Mouse (Mus musculus): ENCODE measurements around the gene Hipk1.

Hipk1 gene

DNA sequence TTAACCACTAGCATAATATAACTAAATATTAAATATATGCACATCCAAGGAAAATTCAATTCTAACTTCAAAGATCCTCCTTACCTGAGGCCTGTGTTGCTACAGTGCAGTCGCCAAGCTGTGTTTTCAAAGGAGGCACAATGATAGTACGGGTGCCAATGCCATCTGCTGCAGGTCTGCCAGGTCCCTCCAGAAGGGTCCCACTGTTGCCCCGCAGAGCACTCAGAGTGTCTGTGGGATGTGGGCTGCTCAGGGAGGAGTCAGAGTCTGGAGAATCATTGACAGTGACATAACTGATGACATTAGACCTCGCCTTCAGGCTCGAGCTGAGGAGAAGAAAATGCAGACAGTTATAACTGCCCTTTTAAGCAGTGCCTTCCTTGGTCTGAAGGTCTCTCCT, 44.7 kb downstream of the Hipk1 start:
- DNase-seq (ENCODE audit: low read depth, low spot score) = no peak

DNA sequence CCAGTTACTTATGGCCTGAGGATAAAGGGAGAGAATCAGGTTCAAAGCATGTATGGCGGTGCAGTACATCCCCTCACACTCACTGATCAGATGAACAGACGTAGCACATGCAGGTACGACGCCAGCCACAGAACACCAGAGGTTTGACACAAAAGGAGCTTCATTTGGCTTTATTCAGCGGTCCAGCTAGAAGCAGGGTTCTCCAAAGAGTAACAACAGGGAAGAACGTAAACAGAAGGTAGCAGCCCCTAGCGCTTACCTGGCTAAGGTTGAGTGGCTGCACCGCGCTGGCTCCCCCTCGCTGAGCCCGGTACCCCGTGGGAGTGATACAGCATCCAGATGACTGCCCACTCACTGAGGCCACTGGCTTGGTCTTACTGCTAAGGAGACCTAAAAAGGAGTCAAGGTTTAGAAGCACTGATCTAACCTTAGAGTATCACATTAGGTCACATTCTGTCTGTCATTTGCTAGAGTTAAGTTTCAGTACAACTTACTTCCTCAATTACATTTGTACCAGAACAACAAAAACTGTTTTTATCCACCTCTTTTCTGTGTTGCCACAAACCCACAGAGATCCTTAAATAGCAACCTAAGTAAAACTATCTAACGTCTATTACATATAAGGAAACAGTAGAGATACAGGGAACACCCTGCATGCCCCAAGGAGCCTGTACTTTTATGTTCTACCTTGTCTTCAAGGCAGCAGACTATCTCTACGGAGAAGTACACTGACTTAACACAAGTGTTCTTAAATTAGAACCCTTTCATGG, 46.2 kb downstream of the Hipk1 start:
- DNase-seq (ENCODE audit: low read depth, low spot score) = no peak

DNA sequence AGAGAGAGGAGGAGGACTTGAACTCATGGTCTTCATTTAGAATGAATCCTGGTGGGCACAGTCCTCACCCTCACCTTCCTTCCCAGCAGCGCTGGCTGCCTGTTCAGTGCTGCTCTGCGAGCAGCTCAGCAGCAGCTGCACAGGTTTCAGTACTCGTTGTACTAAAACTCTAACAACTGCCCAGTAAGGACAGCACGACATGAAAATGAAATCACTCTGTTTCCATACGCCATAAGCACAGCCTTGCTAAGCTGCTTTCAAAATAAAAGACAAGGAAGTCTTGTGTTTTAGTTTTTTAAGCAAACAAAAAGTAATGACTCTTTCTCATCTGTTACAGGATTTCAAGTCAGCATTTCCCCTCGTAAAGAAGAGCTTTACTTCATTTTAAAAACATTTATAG, 48.2 kb downstream of the Hipk1 start:
- no peak for DNase-seq (ENCODE audit: low read depth, low spot score)

DNA sequence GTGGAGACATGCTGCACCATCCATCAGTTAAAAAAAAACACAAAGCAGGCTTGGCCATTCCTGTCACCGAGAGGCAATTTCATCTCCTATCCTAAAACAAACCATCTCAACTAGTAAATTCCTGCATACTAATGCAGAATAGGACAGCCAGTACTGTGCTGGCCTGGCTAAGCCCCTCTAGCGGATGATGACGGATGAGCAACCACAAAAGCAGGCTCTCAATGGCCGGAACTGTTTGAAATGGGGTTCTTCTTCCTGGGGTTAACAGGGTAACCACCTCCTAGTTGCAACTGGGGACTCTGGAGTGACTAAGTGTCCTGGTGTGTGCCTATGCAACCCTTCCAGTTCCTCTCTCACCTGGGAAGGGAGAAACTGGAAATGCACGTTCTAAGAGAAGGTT, 51.0 kb downstream of the Hipk1 start:
- DNase-seq (ENCODE audit: low read depth, low spot score) = no peak

DNA sequence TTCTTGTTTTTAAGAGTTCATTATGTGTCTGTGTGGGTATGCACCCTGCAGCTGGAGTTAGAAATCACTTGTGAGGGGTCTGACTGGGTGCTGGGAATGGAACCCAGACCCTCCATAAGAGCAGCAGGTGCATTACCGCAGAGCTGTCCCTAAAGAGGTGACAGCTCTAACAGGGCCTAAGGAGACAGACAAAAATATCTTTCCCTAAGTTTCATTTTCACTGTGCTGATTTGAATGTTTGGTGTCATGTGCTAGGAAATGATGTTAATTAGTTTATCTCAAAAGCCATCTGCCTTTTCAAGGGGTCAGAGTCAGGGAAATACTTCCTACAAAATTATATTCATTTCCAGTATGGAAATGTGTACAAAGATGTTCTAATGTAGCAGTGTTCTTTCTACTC, 52.0 kb downstream of the Hipk1 start, which contains the start of gene Gm10964:
Gene Gm10964, plus strand, starts transcription at position 38 of the 400 bp plus-strand sequence.
- DNase-seq (ENCODE audit: low read depth, low spot score) = no peak

DNA sequence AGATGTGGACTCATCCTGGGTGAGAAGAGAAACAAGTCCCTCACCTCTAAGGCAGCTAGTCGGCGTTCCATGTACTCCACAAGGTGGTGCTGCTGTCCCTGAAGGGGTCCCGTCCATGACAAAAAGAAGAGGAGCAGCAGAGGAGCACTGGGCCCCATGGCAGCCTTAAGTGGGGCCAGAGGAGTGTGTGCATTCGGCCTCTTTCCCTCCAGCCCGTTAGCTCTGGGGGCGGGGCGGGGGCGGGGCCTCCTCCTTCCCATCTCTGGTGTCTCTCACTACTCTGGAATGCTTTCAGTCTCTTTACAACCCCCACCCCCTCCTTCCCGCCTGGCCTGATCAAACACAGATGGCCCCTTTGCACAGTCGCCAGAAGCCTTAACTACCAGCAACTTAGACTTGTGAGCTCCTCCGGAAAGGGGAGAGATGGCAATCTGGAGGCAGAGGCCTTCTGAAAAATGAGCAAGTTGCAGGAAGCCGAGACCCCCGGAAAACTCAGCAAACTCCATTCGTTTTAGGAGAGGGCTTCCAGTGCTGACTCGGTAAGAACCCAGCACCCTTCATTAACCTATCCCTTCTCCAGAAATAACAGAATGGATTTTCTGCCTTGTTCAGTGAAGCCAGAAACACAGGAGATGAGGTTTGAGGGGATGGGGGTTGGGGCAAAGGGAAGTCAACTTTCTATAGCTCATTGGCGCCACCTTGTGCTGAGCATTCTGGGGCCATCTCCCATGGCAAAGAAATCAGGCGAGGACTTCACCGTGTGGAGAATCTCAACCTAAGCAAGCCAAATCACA, 53.4 kb downstream of the Hipk1 start, which contains the start of gene Olfml3:
Gene Olfml3, minus strand, starts transcription at position 224 of the 794 bp plus-strand sequence.
- peak; percentile 79 for DNase-seq (ENCODE audit: low read depth, low spot score)

DNA sequence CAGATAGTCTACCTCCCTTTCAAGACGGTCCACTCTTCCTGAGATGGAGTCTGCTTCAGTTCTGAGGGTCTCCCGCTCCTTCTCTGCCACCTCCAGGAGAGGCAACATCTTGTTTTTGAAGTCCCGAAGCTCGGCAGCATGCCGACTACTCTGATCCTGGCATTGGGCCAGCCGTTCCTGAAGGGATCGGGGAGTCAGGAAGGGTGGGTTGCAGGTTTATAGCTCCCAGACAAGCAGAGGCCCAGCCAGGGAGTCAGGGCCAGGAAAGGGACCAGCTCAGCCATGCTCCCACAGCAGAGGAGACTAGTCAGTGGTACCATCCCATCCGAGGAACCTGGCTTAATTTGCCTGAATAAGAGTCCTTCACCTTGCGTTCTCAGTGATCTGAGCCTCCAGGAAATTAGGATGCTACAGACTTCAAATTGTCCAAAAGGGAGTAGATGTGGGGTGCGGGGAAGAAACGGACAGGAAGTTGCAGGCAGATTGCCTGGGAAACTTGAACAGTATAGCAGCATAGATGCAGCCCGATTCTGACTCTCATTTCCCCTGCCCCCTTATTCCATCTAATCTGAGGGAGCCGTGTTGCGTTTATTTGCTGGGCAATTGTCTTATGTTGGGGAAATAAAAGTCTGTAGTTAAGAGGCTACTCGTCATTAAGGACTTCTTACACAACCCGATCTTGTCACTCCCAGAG, 54.2 kb downstream of the Hipk1 start:
- DNase-seq (ENCODE audit: low read depth, low spot score) = no peak

DNA sequence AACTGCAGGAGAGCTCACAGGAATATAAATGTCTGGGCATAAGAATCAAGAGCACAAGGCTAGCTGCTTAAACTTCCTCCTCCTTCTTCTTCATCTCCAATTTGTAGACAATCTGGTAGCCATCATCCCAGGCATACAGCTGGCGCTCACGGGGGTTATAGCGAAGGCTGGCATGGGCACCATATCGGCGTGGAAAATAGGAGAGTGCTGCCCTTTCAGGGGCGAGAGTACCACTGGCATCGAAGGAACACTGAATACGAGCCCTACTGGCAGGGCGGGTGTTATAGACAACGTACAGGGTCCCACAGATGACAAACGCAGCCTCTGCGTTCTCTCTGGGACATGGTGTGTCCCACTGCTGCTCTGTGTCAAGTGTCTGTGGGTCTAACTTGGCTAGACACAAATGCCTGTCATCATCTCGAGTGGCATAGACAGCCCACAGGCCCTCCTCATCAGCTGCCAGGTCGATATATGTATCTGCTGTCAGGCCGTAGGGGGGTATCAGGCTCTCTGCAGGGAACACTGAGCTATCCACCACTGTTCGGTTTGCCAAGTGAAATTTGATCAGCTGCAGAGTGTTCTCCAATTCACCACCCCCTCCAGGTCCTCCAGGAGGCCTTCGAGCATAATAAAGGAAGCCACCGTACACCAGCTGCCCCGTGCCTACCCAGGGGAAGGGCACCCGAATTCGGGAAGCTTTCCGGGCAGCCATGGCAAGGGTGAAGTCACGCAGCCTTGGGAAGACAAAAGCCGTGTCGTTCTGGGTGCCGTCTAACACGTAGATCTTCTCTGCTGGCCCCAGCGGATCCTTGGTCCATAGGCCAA, 55.4 kb downstream of the Hipk1 start:
- no peak for DNase-seq (ENCODE audit: low read depth, low spot score)

DNA sequence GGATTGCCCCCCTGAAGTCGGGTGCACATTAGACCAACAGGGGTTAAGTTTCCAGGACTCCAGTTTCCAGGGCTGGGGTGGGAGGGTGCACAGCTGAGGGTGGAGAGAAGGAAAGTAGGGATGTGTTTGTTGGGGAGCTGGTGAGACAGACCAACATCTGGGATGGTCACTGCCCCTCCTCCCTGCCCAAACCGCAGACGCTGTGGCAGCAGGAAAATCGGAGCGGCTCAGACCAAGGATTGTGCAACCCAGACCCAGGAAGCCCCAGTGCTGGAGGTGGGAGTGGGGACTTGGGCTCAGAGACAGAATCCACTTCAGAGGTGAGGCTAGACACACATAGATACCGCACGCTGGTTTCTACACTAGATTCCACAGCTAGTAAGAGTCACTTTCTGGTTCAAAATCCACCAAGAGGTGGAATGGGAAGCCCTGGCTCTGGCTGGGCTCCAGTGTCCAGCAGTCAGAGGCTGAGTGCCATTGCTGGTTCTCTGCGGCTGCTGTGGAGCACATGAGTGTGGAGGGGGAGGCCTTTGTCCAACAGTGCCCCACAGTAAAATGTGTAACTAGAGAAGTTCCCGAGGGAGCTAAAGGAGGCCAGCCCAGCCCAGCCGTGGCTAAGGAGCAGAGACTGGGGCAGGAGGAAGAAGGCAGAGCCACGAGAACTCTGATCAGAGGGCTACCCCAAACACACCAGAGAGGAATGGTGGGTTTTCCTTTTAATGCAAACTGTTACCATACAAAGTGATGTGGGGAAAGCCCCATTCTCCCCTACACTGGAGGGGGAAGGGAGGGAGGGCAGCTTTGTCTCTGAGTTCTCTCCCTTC, 56.5 kb downstream of the Hipk1 start:
- no peak for DNase-seq (ENCODE audit: low read depth, low spot score)

DNA sequence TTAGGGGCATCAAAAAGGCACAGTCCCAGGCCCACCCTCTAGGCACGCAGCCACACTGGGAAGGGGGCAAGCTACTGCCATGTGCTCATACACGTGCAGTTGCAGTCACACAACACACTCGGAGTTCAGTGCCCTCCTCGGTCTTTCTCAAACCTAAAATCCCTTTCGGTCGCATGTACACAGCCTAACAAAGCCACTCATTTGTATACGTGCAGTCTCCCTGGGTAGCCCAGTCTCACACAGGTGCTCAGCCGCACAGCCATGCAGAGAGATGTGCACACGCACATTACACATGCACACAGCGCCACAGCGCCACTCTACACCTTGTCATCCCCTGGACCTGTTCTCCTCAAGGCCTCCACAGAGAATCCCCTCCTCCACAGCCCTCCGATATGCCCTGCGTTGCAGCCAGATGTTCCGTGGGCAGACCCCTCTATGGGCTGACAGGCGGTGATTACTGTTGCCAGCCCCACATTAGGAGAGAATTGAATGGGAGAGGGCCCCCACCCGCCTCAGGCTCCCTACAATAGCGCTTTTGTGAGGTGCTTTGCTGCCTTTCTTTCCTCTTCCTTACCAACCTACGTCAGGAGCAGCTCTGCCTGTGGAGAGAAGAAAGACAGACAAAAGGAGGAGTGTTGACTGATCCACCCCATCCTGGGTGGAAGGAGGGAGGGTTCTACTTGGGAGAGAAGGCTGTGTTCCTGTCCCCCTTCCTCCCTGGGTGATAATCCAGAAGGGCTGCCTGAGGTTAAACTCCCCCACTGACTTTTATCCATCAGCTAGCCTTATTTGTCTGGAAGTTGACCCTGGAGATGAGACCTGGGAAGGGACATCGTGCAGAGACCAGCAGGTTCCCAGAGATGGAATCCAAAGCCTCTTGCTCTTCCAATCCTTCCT, 57.3 kb downstream of the Hipk1 start:
- peak; percentile 19 for DNase-seq (ENCODE audit: low read depth, low spot score)

DNA sequence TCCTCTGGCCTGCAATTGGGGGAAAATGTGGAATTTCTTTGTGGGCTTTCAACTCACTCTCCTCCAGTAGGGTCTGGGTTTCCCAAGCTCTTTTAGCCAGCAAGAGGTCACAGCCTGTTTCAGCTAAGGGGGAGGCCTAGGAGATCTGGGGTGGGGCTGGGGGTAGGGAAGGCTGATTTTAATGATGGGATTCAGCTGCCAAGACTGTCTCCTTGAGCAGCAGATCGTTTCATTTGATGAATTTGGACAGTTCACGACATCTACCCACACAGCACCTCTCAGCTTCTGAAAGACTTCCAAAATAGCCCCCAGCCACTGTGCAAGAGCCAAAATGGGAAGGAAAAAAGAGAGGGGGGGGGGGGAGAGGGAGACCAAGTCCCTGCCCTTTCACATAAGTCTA, 58.2 kb downstream of the Hipk1 start:
- no peak for DNase-seq (ENCODE audit: low read depth, low spot score)

DNA sequence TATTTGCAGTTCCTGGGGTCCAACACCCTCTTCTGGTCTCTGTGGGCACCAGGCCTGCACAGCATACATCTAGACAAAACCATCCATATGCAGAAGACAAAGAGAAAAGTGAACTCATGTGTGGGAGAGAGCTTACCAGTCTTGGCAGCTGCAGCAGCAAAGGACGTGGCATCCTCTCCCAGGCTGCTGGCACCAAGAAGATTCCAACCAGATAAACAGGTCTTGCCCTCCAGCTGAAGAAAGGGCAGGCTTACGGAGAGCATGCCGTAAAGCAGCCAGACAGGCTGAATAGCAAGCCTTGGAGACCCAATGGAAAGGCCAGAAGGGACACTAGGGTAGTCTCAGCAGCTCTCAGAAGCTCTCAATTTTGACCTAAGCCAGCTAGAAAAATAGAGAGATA, 59.2 kb downstream of the Hipk1 start:
- DNase-seq (ENCODE audit: low read depth, low spot score) = no peak

DNA sequence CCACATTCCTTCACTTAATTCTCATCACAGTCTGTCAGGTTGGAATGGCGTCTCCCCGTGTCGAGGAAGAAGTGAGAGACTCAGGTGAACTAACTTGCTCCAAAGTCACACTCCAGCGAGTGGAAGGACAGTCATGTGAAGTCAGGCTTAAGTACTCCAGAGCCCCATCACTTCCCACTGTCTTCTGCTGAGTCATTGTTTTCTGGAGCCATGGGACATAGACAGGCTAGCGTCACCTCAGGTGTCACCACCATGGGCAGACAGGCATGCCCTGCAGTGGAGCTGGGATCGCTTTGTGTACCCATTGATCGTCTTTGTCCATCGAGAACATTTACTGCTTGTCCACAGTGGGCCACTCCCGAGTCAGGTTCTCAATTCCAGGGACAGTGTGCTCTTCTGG, 61.5 kb downstream of the Hipk1 start:
- DNase-seq (ENCODE audit: low read depth, low spot score) = no peak

DNA sequence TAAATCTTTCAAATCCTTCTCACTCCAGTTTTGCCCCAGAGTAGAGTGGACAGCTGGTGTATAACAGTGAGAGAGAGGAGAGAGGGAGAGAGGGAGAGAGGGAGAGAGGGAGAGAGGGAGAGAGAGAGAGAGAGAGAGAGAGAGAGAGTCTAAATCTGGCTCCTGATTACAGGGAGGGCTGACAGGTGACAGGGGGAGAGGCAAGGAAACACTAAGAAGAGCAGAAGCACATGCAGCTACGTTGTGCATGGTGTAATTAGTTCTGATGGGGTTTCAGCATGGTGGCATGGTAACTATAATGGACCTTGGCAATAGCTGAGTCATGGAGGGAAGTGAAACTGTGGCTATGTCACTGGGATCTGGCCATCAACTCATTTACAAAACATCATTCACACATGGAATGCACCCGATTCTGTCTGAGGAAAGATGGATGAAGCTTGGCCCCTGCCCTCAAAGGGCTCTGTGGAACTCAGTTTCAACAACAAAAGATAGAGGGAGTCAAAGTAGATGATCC, 63.5 kb downstream of the Hipk1 start:
- no peak for DNase-seq (ENCODE audit: low read depth, low spot score)

DNA sequence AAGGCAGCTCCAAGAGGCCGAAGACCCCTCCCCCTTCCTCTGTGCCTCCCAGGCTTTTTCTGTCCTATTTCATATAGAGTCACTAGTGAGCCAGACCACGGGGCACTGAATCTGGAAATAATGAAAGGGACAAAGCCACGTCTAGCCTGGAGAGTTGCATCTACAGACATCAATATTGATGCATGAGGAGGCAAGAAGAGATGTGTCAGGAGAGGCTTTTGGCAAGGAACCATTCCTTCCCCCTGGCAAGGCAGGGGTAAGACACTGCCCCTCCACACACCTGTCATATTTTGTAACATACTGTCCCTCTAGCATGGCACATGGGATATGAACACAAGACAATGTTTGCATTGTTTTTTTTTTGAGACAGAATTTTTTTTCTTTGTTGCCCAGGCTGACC, 64.7 kb downstream of the Hipk1 start:
- DNase-seq (ENCODE audit: low read depth, low spot score) = no peak

DNA sequence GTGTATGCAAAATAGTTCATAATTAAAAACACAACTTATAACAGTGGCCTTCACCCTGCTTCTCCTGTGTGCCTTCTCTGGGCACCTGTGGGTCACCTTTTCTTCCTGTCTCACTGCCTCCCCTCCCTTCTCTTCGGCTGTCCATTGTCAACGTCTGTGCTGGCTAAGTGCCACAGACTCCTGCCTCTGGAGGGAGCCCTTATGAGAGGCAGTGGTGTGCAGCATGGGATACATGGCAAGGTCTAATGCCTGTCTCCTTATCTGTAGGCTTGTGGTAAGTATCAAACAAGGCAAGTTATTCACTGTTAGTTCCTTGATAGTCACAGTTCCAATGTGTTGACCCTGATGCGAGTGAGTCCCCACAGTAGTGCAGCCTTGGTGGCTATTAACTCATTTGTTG, 67.2 kb downstream of the Hipk1 start:
- DNase-seq (ENCODE audit: low read depth, low spot score) = no peak

DNA sequence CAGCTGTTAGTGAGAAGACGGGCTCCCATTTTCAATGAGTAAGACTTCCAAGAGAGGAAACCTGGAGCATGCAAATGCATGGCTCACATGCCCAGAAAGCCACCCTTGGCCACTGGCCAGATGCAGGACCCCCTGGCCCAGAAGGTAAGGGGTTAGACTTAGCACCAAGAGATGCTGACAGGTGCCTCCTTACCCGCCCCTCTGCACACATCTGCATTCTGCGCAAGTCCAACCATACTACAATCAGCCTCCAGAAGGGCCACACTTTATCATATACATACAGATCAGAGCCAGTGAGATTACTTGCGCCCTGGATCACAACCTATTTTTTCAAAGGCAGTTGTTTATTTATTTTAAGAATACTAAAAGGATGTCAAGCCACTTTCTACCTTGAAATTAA, 72.6 kb downstream of the Hipk1 start:
- DNase-seq (ENCODE audit: low read depth, low spot score) = no peak

DNA sequence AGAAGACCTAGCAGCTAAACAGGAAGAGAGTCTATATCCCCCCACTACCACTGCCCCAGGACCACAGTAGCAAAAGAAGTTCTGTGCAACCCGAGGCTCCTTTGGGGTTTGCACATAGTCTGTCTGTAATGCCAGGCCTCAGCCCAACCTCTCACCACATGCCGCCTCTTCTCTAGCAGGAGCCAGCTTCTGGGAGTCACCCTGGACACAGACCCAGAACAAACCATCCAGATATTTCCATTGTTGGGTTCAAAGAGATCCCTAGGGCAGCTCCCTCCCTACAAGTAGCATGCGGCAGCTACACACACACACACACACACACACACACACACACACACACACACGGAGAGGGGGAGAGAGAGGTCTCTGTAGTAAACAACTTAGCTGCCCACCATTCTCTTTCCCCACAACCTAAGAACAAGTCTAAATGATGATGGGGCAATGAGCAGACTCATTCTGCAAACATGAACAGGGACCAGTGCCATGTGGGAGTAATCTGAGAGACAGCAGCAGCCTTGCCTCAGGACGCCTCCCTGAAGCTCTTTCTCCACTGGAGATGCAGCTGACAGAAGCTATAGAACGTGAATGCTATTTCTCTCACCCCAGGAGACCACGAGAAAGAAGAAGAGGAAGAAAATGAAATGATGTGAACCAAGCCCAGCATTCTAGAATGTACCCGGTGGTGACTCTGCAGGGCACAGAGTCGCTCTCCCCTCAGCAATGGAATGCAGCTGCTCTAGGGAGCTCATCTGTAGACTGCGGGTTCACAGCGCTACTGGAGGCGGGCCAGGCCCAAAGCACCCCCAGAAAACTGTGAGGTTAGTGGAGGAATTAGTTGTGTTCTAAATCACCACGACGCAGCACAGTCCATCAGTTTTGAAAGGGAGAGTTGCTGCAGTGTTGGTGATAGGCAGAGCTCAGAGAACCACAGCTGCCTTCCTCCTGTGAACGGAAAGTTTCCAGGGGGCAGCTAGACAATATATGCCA, 74.3 kb downstream of the Hipk1 start:
- no peak for DNase-seq (ENCODE audit: low read depth, low spot score)

Data from ES-CJ7 (cell line).